Mouse (Mus musculus) hematopoietic stem cell, adult 5-6 weeks (primary cell): ENCODE measurements around the gene Rreb1. TPM values are rescaled to one million over a fixed set of nuclear protein-coding genes. Genes with fewer than 3 reads are reported as not detected.

Source experiments
- ATAC-seq, 2 experiments: fragments of 125-278 bp in 1 of 2; replicated peaks in 1 of 2; 2 replicates each; pipeline ENCODE4 v1.8.0; 2016 to 2017; ENCODE audit warnings: inconsistent platforms in 2 of 2, mild to moderate bottlenecking in 2 of 2, moderate number of reproducible peaks in 2 of 2, low read depth in 1 of 2, moderate TSS enrichment in 1 of 2; ENCODE audit not compliant: low FRiP score in 2 of 2, poor library complexity in 2 of 2, severe bottlenecking in 2 of 2, insufficient read depth in 1 of 2, low TSS enrichment in 1 of 2
- total RNA-seq: library from RNA; stranded (forward); fragments of 172-1452, 232-1000 nt; gene quantifications from 2 replicates; pipeline ENCODE4 v1.2.3, GENCODE M21; 2017

Rreb1 gene
- total RNA-seq, 1 experiment from 2014 or later, result 25.5 TPM

- no peak for ATAC-seq
These were observed 98.6 kb downstream of the Rreb1 start for GRCm38 (mm10) chr13:37876836-37877235.

DNA sequence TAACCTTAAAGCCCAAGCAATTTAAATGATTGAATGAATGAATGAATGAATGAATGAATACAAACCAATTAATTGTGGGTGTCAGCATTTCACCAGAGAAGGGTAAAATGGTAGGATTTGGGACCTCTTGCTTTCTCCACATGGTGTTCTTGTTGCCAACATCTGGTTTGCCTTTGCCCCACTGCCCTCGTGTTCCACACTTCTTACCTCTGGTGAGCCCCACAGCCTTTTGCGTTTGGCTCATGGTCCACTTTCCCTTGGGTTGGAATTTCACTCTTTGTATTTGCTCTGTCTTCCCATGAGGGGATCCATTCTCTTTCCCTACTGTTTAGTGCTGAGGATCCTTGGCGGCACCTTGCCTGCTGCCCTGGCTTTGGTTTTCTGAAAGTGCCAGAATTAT, 99.0 kb downstream of the Rreb1 start:
- no peak for ATAC-seq

DNA sequence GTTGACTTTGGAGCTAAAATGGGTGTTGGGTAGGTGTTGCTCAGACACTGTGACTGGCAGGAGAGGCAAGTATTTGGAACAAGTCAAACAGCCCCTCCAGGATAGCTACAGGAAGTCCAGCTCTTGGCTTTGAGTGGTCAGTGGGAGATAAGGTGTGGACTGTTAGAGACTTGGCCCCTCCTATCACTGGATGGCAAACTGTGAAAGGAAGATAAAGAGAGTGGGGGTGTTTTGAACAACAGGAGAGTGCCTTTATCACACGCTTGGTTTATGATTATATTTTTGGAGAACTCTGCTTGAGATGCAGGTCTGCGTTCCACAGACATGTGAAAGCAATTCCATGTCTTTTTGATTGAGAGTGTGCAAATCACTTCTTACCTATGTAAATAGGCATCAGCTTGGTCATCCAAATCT, 100.7 kb downstream of the Rreb1 start:
- no peak for ATAC-seq

DNA sequence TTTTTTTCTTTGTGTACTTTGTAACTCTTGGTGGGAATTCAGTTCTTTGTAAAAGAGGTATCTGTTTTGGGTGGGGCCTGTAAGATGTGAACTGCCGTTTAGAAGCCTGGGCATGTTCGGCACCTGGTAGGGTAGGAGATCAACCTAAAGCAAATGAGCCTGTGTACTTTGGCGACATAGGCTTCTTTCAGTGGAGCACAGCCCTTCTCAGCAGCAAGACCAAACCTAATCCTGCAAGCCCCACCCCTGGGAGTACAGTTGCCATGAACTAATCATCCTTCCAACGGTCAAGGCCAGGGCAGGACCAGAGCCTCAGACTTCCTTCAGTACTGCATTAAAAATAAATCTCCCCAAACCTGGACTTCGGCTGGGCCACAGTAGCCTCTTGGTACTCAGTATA, 101.4 kb downstream of the Rreb1 start:
- ATAC-seq, result no peak

DNA sequence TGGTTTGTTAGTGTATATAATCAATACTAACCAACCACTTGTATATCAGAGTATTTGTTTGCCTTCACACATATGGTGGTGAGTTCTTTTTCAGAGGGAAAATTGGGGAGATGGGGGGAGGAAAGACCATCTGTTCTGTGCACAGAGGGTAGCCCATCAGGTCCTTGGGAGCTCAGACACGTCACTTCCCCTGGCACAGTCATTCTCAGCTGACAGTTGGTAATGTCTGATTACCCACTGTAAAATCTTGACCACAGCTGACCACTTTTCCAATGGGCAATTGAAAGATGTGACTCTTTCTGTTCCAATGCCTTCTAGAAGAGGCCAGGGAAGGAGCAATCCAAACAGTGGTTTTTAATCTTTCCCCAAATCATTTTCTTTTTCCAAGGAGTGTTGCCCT, 101.8 kb downstream of the Rreb1 start:
- ATAC-seq, result no peak

DNA sequence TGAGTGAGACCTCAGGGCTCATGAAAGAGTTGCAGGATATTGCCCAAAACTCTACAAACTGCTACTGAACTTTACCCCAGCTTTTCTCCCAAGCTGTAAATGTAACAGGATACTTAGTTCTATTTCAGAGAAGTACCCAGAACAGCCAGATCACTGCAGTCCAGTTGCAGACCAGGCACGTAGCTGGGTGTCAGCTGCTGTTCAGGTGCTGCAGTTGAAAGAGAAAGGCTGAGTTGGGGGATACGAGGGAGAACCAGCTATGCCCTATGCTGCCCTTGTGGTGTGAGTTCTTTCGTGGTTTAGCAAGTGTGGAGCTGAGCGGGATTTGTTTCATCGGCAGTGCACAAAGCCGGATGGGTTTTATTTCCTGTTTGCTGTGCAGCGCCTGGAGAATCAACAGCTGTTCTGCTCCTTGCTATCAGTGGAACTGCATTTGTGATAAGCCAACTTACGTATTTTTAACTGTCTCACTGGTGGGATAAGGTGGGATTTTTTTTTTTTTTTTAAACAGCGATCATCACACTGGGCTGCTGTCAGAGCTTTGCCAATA, 102.5 kb downstream of the Rreb1 start:
- ATAC-seq, result peak; percentile 43 to 63; a peak in 3 of 4 replicates

DNA sequence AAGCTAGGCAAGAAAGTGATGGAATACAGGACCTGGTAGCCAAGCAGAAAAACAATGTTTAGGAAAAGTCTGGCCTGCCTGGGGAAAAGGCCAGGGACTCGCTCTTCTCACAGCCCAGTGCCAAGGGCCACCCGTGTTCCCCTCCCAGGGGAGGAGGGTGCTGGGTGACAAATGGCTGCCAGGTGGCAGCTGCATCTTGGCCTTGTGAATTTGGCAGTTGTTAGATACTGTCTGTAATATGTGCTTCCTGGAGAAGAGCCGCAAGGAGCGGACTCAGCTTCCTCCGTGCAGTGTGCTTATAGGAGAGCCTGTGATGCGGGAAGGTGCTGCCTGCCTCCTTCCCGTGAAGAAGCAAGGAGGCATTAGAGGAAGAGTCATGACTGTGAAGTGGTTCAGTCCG, 104.3 kb downstream of the Rreb1 start:
- ATAC-seq, result no peak

- no peak for ATAC-seq
These were observed 104.8 kb downstream of the Rreb1 start for GRCm38 (mm10) chr13:37883008-37883407.

DNA sequence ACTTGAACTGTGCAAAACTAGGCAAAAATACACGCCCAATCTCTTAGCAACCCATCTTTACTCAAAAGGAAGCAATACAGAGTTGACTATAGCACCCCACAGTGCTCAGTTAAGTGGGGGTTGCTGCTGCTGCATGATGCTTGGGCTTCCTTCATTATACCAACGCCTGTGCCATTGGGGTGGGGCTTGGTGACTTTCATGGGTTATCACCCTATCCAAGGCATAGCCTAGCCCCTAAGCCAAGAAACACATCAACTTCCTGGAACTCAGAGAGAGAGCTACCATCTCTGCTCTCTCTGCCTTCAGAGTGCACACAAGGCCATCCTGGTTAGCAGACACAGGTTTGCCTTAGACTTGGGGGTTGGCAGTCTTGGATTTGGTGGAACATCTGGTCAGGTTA, 107.2 kb downstream of the Rreb1 start:
- no peak for ATAC-seq

- ATAC-seq, result no peak
These were observed 107.8 kb downstream of the Rreb1 start for GRCm38 (mm10) chr13:37886024-37886423.

GRCm38 (mm10) chr13:37894756-37895155, 116.6 kb downstream of the Rreb1 start:
- no peak for ATAC-seq

GRCm38 (mm10) chr13:37895564-37896254, 117.5 kb downstream of the Rreb1 start:
- ATAC-seq, result no peak

GRCm38 (mm10) chr13:37896423-37896822, 118.2 kb downstream of the Rreb1 start:
- no peak for ATAC-seq

GRCm38 (mm10) chr13:37898772-37899171, 120.6 kb downstream of the Rreb1 start:
- ATAC-seq, result no peak

GRCm38 (mm10) chr13:37903036-37903435, 124.8 kb downstream of the Rreb1 start:
- no peak for ATAC-seq

DNA sequence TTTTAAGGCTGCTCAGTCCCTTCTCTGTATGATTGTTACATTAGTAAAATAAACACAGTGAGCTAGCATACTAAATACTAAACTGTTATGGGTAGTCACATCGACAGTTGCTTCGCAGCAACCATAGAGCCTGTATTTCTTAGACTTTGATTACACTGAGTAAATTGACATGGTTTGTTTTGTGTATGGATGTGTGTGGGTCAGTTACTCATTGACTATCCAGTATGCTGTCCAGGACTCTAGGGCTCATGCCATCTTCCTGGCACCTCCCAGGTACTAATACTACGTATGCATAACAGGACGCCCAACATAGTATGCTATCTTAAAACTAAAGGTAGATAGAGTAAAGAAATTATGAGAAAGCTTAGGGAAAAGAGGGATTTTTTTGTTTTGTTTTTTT, 125.3 kb downstream of the Rreb1 start:
- no peak for ATAC-seq

- no peak for ATAC-seq
These were observed 126.2 kb downstream of the Rreb1 start for GRCm38 (mm10) chr13:37904436-37904835.

- no peak for ATAC-seq
These were observed 129.9 kb downstream of the Rreb1 start for GRCm38 (mm10) chr13:37908061-37908460.

DNA sequence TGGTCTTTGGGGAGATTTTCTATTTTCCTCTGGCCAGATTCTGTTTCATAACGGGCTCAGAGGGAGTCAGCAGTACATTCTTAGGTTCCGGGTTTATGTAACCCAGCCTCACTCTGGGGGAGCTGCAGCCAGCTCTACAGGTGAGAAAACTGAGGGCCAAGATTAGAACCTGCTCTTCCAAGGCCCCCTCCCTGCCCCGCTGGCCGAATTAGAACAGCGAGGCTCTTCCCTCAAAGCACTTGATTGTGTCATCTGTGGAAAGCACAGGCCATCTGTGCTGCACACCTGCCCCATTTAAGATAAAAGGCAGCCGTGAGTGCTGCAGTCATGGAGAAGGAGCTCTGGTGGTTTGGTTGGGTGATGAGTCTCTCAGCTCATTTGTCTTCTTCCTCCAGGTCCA, 130.3 kb downstream of the Rreb1 start:
- no peak for ATAC-seq
